Mouse (Mus musculus) forelimb bud, embryonic 11.5 days (tissue): ENCODE data around the gene Dhx37.
"Not testable (repeated sequence)": the region's sequence is repeated elsewhere in the genome, so short reads cannot be mapped to it uniquely, and the experiment has no call there.

Experiments
- DNase-seq: peaks from one replicate; pipeline ENCODE4 v3.0.0-alpha.2; 2012; ENCODE audit warnings: low read depth, low spot score

Gene Dhx37

GRCm38 (mm10) chr5:125448631-125449030 lies 14.7 kb upstream of the Dhx37 start:
- DNase-seq: no peak

DNA sequence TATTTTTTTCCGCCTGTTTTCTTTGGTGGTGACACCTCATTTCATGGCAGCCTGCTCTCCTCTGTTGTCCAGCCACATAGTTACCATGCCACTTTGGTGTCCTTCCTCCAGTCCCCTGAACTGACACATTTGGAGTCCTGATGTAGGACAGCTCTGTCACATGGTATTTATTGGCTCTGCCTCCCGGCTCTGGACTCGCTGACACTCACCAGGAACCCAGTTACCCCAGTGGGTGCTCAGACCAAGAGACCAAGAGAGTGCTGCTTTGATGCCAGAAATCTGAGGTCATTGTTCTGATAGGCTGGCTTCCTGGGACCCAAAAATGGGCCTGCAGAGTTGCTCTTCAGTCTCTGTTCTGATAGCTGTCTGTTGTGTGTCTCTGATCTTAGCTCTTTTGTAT lies 14.1 kb upstream of the Dhx37 start:
- no peak for DNase-seq

- no peak for DNase-seq
Measured at GRCm38 (mm10) chr5:125446344-125446743, 12.4 kb upstream of the Dhx37 start.

DNA sequence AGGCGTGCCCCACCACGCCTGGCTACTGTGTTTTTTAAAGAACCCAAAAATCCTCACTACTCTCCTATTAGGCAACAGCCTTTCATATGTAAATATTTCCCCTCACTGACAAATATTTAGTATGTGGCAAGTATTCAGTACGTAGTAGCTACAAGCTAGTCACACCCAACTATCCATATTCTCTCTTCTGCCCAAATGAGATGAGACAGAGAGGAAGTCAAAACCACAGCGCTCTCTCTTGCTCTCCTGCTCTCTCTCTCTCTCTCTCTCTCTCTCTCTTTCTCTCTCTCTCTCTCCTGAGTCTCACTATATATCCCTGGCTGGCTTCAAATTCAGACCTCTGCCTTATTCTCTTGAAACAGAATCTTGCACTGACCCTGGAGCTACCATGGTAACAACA lies 10.6 kb upstream of the Dhx37 start:
- DNase-seq: no peak

DNA sequence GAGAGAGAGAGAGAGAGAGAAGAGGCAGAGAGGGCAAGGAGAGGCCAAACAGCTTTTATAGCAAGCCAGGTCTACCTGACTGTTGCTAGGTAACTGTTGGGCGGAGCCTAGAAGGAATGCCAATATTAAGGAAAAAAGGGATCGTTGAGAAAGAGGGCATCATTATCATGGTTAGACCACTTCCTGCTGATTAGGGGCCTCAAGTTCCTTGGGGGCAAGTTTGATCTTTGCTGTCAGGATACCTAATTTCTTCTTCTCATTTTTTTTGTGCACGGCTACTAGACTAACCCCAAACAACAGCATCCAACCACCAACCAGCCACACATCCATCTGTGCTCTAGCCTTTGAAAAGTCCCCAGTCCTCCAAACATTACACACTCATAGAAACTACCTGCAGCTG lies 10.0 kb upstream of the Dhx37 start:
- no peak for DNase-seq

GRCm38 (mm10) chr5:125443335-125443734 lies 9.4 kb upstream of the Dhx37 start:
- DNase-seq: no peak

GRCm38 (mm10) chr5:125442136-125442995 lies 8.4 kb upstream of the Dhx37 start:
- no peak for DNase-seq

GRCm38 (mm10) chr5:125441234-125442114 lies 7.6 kb upstream of the Dhx37 start, which contains the start of gene Bri3bp:
Gene Bri3bp (plus strand): TSS chr5:125441568.
- DNase-seq: peak; percentile 61

DNA sequence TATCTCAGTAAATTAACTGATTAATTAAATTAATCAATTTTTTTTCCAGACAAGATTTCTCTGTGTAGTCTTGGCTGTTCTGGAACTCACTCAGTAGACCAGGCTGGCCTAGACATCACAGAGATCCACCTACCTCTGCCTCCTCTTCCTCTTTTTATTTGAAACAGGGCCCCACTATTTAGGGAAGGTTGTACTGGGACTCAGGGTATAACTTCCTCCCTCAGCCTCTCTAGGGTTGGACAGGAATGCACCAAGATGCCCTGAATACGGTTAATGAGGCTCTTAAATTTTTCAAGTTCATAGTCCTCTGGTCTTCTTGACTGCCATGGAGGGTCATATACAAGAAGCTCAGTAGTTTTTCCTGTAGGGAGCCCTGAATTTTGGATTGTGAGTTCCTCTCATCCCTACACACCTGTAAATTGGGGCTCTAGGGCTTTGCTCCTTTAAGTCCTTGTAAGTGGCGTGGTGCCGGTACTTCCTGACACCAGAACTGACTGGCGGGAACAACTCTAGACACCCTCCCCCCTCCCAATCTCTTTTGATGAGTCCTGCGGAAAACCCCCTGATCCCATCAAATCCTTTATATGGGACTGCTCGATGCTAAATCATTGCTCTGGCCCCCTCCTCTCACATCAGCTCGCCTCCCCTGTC lies 6.8 kb upstream of the Dhx37 start:
- peak; percentile 10 for DNase-seq

DNA sequence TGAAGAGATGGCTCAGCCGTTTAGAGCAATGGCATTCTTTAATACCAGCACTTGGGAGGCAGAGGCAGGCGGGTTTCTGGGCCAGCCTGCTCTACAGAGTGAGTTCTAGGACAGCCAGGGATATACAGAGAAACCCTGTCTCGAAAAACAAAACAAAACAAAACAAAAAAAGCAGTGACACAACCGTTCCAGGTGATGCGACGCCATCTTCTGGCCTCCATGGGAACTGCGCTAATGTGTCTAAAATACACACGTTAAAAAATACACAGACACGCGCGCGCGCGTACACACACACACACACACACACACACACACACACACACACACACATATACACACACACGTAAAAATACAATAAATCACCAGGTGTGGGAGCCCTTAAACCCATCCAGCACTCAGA lies 426 bp upstream of the Dhx37 start:
- not testable (repeated sequence) for DNase-seq

GRCm38 (mm10) chr5:125432324-125432723 lies 1.6 kb downstream of the Dhx37 start:
- DNase-seq: not testable (repeated sequence)

DNA sequence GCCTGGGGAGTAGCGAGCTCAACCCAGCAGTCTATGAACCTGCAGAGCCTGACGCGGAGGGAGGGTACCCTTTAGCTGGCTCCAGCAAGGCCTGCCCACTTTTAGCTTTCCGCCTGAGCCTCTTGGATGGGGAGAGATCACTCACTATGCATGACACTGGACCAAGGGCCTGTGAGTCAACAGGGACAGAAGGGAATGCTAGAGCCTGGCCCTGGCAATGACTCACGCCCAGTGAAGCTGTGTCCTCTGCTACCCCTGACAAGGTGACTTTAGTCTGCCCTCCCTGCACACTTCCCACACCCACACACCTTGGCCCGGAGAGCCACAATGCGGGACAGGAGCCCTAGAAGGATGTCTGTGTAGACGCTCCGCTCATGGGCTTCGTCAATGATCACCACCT lies 7.6 kb downstream of the Dhx37 start:
- no peak for DNase-seq

- DNase-seq: no peak
Measured at GRCm38 (mm10) chr5:125425698-125426276, 8.1 kb downstream of the Dhx37 start.

DNA sequence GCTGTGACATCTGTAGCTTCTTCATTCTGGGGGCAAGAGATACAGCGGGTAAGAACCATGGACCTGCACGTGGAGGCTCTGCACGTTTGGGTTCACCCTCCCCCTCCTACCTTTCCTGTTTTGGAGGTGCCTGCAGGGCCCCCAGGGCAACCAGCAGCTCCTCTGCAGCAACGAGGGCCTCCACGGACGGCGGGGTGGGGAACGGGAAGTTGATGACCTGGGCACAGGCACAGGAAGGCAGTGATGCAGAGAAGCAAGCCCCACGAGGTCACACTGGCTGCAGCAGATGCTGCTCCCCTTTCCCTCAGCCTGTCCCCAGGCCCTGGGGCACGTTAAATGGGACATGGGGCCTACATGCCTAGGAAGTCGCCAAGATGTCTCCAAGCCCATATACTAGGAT lies 14.8 kb downstream of the Dhx37 start:
- no peak for DNase-seq

DNA sequence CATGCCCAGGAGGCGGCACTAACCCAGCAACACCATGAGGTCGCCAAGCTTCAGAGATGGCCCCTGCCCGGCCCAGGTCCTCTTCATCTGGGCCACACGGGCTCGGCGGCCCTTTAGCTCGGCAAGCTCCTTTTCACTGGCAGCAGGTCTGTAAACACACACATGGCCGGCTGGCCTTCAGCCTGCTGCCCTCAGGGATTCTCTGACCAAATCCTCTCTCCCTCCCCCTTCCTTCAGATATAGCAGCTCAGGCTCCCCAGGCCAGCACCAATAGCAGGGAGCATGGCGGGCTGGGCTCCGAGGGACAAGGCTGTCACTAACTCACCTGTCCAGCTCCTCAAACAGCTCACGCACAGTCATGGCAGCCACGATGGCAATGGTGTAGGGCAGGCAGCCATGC lies 15.3 kb downstream of the Dhx37 start:
- DNase-seq: no peak

DNA sequence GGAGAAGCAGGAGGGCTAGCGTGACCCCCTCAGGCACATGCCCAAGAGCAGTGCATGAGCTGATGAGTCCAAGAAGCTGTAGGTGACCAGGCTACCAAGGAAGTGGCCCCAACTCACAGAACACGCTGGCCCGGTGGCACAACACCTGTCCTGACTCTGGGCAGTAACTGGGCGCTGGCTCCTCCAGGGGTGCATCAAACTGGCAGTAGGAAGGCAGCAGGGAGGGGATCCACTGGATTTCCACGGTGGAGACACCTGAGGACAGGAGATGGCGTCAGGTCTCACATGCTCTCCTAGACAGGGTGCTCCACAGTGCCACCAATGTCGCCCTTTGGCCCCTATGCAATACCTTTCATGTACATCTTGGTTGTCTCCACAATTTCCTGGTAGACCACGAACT lies 17.7 kb downstream of the Dhx37 start:
- DNase-seq: no peak

GRCm38 (mm10) chr5:125413763-125414162 lies 20.2 kb downstream of the Dhx37 start:
- no peak for DNase-seq

GRCm38 (mm10) chr5:125412536-125412935 lies 21.4 kb downstream of the Dhx37 start:
- not testable (repeated sequence) for DNase-seq

- DNase-seq: peak; percentile 59
Measured at GRCm38 (mm10) chr5:125411972-125412530, 21.9 kb downstream of the Dhx37 start.

GRCm38 (mm10) chr5:125409348-125410090 lies 24.4 kb downstream of the Dhx37 start:
- DNase-seq: peak; percentile 77

DNA sequence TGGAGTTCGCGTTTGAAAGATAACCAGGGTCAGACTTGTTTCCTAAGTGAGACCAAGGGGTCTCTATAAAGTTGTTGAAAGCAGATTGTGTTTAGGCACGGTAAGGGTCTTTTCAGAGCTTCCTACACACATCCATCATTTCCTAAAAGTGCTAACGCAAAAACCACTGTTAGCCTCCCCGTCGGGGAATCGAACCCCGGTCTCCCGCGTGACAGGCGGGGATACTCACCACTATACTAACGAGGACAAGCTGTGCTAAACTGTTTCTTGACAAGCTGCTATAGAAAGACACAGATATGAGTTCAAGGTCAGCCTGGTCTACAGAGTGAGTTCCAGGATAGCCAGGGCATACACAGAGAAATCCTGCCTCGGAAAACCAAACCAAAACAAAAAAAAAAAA lies 25.1 kb downstream of the Dhx37 start:
- DNase-seq: peak; percentile 94
